Mouse (Mus musculus): ENCODE measurements at regions not wholly inside any gene's neighbourhood (a gene's known extent, or its start where the extent isn't known, plus 50 kb on each side); places are given as distances from the start of the nearest gene placed in this dataset.

DNA sequence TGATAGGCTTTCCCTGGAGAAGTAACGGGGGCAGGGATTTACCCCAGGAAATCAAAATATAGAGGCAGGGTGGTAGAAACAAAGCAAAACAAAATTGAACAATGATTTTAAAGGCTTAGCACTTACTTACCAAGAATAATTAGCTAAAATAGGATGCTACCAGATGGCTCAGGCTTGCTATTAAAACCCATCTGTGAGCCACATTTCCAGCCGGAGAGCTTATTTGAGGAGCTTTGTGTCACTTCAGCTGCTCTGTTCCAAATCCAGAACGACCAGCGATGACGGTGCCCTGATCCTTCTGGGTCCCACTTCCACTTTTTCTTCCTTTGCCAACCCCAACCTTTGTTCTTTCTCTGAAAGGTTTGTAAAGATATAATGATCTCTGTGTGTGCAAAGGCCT is 65.2 kb upstream of the Pthlh start:
- peaks cover 0 to 2% of the 10 kb centered on the region in 2 experiments; a peak in 1 of 4 replicates for H3K4me1 ChIP-seq (ENCODE audit: control insufficient read depth in 2 of 2, insufficient read depth in 2 of 2, low read length in 2 of 2, poor library complexity in 1 of 2)
- in situ Hi-C loops (cut with MboI; ENCODE audit: low sequenced_read_pairs in 2 of 2, unreplicated experiment in 2 of 2) = no loop called here

DNA sequence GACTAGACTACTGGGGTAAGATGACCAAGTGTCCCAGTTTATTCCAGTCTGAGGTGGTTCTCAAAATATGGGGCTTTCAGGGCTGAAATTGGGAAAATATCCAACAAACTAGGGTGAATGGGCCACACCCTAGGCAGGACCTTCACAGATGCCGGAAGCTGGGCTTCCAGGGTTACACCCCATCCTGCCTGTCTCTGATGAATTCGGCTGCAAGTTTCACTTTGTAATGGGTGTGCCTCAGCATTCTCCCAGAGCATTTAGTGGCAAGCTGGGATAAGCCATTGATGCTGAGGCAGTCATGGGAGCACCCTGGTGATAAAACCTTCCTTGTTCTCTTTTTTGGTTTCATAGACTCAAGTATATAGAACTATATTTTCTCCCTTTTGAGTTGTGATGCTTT is 60.4 kb upstream of the Pthlh start:
- in situ Hi-C loops (cut with MboI; ENCODE audit: low sequenced_read_pairs in 2 of 2, unreplicated experiment in 2 of 2) = no loop called here
- Histone ChIP-seq H3K9ac (ENCODE audit: insufficient read depth, low read depth, low read length, poor library complexity, severe bottlenecking) (no peak overlapping the region), H3K9me3 (ENCODE audit: control insufficient read depth, insufficient read depth, low read depth, low read length) (no peaks in the 10 kb centered on the region), H3K36me3 (ENCODE audit: control insufficient read depth, insufficient read depth, low read length, poor library complexity, severe bottlenecking) (no peaks in the 10 kb centered on the region), H3K4me1 (ENCODE audit: control insufficient read depth in 2 of 2, insufficient read depth in 2 of 2, low read length in 2 of 2, poor library complexity in 1 of 2) (peaks cover 0 to 2% of the 10 kb centered on the region in 2 experiments; a peak in 1 of 4 replicates), H3K4me3 (ENCODE audit: insufficient read depth in 1 of 2, low read depth in 1 of 2, low read length in 2 of 2, poor library complexity in 1 of 2, severe bottlenecking in 1 of 2) (no peak overlapping the region), H3K27ac (ENCODE audit: insufficient read depth, low read depth, low read length, poor library complexity, severe bottlenecking) (no peak overlapping the region)
- TF ChIP-seq ZC3H11A (IDR thresholded peaks at IDR 0.05; ENCODE audit: borderline replicate concordance, low read depth, low read length) (no peak), ZNF384 (IDR thresholded peaks at IDR 0.05; ENCODE audit: low read depth, low read length) (no peak), MAFK (IDR thresholded peaks at IDR 0.05; ENCODE audit: insufficient read depth, low read depth, low read length) (no peak), CHD2 (IDR thresholded peaks at IDR 0.05; ENCODE audit: low read depth, low read length) (no peak), HCFC1 (IDR thresholded peaks at IDR 0.05; ENCODE audit: borderline replicate concordance, insufficient read depth, low read length) (no peak)
- DNase-seq (ENCODE audit: low read depth, low spot score) = peak; percentile 24

More for the DNA sequence above, 65.2 kb upstream of the Pthlh start:
- H3K9me3 ChIP-seq (ENCODE audit: control insufficient read depth, insufficient read depth, low read depth, low read length) = no peaks in the 10 kb centered on the region
- H3K27ac ChIP-seq (ENCODE audit: insufficient read depth, low read depth, low read length, poor library complexity, severe bottlenecking) = no peak overlapping the region
- no peak overlapping the region for H3K9ac ChIP-seq (ENCODE audit: insufficient read depth, low read depth, low read length, poor library complexity, severe bottlenecking)
- no peak for DNase-seq (ENCODE audit: low read depth, low spot score)
- no peaks in the 10 kb centered on the region for H3K36me3 ChIP-seq (ENCODE audit: control insufficient read depth, insufficient read depth, low read length, poor library complexity, severe bottlenecking)
- H3K4me3 ChIP-seq (ENCODE audit: insufficient read depth in 1 of 2, low read depth in 1 of 2, low read length in 2 of 2, poor library complexity in 1 of 2, severe bottlenecking in 1 of 2) = no peak overlapping the region
- TF ChIP-seq MAFK (IDR thresholded peaks at IDR 0.05; ENCODE audit: insufficient read depth, low read depth, low read length) (no peak), ZC3H11A (IDR thresholded peaks at IDR 0.05; ENCODE audit: borderline replicate concordance, low read depth, low read length) (no peak), CHD2 (IDR thresholded peaks at IDR 0.05; ENCODE audit: low read depth, low read length) (no peak), HCFC1 (IDR thresholded peaks at IDR 0.05; ENCODE audit: borderline replicate concordance, insufficient read depth, low read length) (no peak), ZNF384 (IDR thresholded peaks at IDR 0.05; ENCODE audit: low read depth, low read length) (no peak)

DNA sequence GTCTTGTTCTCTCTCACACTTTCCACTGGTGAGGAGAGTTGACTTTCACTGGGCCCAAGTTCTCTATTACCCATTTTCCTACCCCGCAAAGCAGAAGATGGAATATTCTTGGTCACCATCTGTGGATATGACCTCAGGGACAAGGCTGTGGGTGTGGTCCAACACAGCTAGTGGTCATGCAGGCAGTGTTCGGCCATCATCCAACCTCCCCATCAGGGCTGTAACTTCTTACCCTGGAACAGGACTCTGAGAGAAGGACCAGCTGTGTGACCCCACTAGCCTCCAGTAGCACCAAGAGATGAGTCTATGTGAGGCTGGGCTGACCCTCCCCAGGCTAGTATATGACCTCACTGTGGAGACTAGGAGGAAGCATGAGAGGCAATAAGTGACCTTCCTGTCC is 54.1 kb upstream of the Pthlh start:
- H3K36me3 ChIP-seq (ENCODE audit: control insufficient read depth, insufficient read depth, low read length, poor library complexity, severe bottlenecking) = no peaks in the 10 kb centered on the region
- H3K4me3 ChIP-seq (ENCODE audit: insufficient read depth in 1 of 2, low read depth in 1 of 2, low read length in 2 of 2, poor library complexity in 1 of 2, severe bottlenecking in 1 of 2) = no peak overlapping the region
- in situ Hi-C loops (cut with MboI; ENCODE audit: low sequenced_read_pairs in 2 of 2, unreplicated experiment in 2 of 2) = no loop called here
- DNase-seq (ENCODE audit: low read depth, low spot score) = no peak
- TF ChIP-seq HCFC1 (IDR thresholded peaks at IDR 0.05; ENCODE audit: borderline replicate concordance, insufficient read depth, low read length) = no peak
- no peak for TF ChIP-seq MAFK (IDR thresholded peaks at IDR 0.05; ENCODE audit: insufficient read depth, low read depth, low read length)
- H3K27ac ChIP-seq (ENCODE audit: insufficient read depth, low read depth, low read length, poor library complexity, severe bottlenecking) = no peak overlapping the region
- H3K9me3 ChIP-seq (ENCODE audit: control insufficient read depth, insufficient read depth, low read depth, low read length) = no peaks in the 10 kb centered on the region
- no peak overlapping the region for H3K9ac ChIP-seq (ENCODE audit: insufficient read depth, low read depth, low read length, poor library complexity, severe bottlenecking)
- no peaks in the 10 kb centered on the region for H3K4me1 ChIP-seq (ENCODE audit: control insufficient read depth in 2 of 2, insufficient read depth in 2 of 2, low read length in 2 of 2, poor library complexity in 1 of 2)

DNA sequence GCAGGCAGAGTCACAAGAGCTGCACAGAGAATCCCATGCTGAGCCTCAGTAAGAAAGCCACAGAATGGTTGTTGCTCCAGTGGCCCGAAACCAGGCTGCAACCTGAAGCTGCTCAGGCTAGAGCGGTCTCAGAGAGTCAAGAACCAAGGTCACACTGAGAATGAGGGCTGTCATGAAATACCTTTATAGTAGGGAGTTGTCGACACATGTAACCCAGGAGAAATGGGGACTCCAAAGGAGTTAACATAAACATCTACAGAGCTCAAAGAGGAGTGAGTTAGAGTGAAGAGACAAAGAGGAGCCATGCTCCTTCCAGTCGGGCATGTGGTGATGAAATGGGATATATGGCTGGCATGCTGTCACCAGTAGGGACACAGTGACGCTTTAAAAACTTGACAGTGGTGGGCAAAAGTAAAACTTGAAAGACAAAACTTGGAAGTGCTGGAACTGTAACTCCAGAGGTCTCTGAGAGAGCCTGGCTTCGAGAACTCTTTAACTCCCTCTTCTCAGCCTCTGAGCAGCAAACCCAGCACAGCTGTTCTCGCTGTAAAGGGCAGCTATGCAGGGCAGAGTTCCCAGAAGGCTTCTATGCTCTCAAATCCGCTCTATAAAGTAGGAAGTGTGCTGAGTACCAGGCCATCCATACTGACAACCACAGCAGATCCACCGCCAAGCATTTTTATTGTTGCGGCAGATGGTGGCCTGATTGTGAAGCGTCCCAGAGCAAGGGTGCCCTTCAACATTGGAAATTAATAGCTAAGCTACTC is 52.9 kb upstream of the Pthlh start:
- no peaks in the 10 kb centered on the region for H3K4me1 ChIP-seq (ENCODE audit: control insufficient read depth in 2 of 2, insufficient read depth in 2 of 2, low read length in 2 of 2, poor library complexity in 1 of 2)
- H3K9me3 ChIP-seq (ENCODE audit: control insufficient read depth, insufficient read depth, low read depth, low read length) = no peaks in the 10 kb centered on the region
- no peak overlapping the region for H3K4me3 ChIP-seq (ENCODE audit: insufficient read depth in 1 of 2, low read depth in 1 of 2, low read length in 2 of 2, poor library complexity in 1 of 2, severe bottlenecking in 1 of 2)
- in situ Hi-C loops (cut with MboI; ENCODE audit: low sequenced_read_pairs in 2 of 2, unreplicated experiment in 2 of 2) = no loop called here
- H3K9ac ChIP-seq (ENCODE audit: insufficient read depth, low read depth, low read length, poor library complexity, severe bottlenecking) = no peak overlapping the region
- no peaks in the 10 kb centered on the region for H3K36me3 ChIP-seq (ENCODE audit: control insufficient read depth, insufficient read depth, low read length, poor library complexity, severe bottlenecking)
- TF ChIP-seq CHD2 (IDR thresholded peaks at IDR 0.05; ENCODE audit: low read depth, low read length) = no peak
- TF ChIP-seq ZC3H11A (IDR thresholded peaks at IDR 0.05; ENCODE audit: borderline replicate concordance, low read depth, low read length) = no peak
- no peak for TF ChIP-seq HCFC1 (IDR thresholded peaks at IDR 0.05; ENCODE audit: borderline replicate concordance, insufficient read depth, low read length)
- TF ChIP-seq MAFK (IDR thresholded peaks at IDR 0.05; ENCODE audit: insufficient read depth, low read depth, low read length) = no peak
- TF ChIP-seq ZNF384 (IDR thresholded peaks at IDR 0.05; ENCODE audit: low read depth, low read length) = no peak
- DNase-seq (ENCODE audit: low read depth, low spot score) = no peak
- H3K27ac ChIP-seq (ENCODE audit: insufficient read depth, low read depth, low read length, poor library complexity, severe bottlenecking) = no peak overlapping the region

Data from ES-E14 (cell line).